Mouse (Mus musculus): ENCODE measurements around the gene Slc26a5. TPM values are rescaled to one million over a fixed set of nuclear protein-coding genes. Genes with fewer than 3 reads are reported as not detected.
A peak's percentile ranks its signal among the peaks of the same experiment; 100 is the strongest.

Gene Slc26a5
- total RNA-seq (2021) = not detected in 2 replicates
- long read RNA-seq, experiment 1 = 0 reads
- long read RNA-seq, experiment 2 = 0 reads

GRCm38 (mm10) chr5:21865346-21866107 is at the start of gene Slc26a5:
Gene Slc26a5 (minus strand): TSS chr5:21865604.
- DNase-seq = no peak

GRCm38 (mm10) chr5:21914776-21915175 is 49.4 kb upstream of the Slc26a5 start:
- DNase-seq = peak; percentile 37

- no peak for DNase-seq
These were observed 47.6 kb upstream of the Slc26a5 start for GRCm38 (mm10) chr5:21912835-21913530.

GRCm38 (mm10) chr5:21910726-21911125 is 45.3 kb upstream of the Slc26a5 start:
- DNase-seq = no peak

GRCm38 (mm10) chr5:21909713-21910112 is 44.3 kb upstream of the Slc26a5 start:
- DNase-seq = no peak

- DNase-seq = peak; percentile 67
These were observed 36.0 kb upstream of the Slc26a5 start for GRCm38 (mm10) chr5:21901411-21901810.

GRCm38 (mm10) chr5:21900891-21901290 is 35.5 kb upstream of the Slc26a5 start:
- peak; percentile 16 for DNase-seq

GRCm38 (mm10) chr5:21898875-21899274 is 33.5 kb upstream of the Slc26a5 start:
- no peak for DNase-seq

GRCm38 (mm10) chr5:21896586-21896985 is 31.2 kb upstream of the Slc26a5 start:
- peak; percentile 52 for DNase-seq

- no peak for DNase-seq
These were observed 28.8 kb upstream of the Slc26a5 start for GRCm38 (mm10) chr5:21894168-21894567.

GRCm38 (mm10) chr5:21866750-21867149 is 1.3 kb upstream of the Slc26a5 start:
- no peak for DNase-seq

GRCm38 (mm10) chr5:21866311-21866712 is 908 bp upstream of the Slc26a5 start:
- DNase-seq = peak; percentile 11

GRCm38 (mm10) chr5:21858653-21859052 is 6.8 kb downstream of the Slc26a5 start:
- DNase-seq = no peak

- DNase-seq = peak; percentile 14
These were observed 13.6 kb downstream of the Slc26a5 start for GRCm38 (mm10) chr5:21851679-21852340.

- DNase-seq = no peak
These were observed 18.0 kb downstream of the Slc26a5 start for GRCm38 (mm10) chr5:21847438-21847837.

GRCm38 (mm10) chr5:21846616-21847290 is 18.7 kb downstream of the Slc26a5 start:
- no peak for DNase-seq

GRCm38 (mm10) chr5:21844676-21845075 is 20.7 kb downstream of the Slc26a5 start:
- DNase-seq = no peak

GRCm38 (mm10) chr5:21831761-21832160 is 33.6 kb downstream of the Slc26a5 start:
- DNase-seq = no peak

GRCm38 (mm10) chr5:21828855-21829254 is 36.5 kb downstream of the Slc26a5 start:
- DNase-seq = no peak

GRCm38 (mm10) chr5:21827643-21828042 is 37.8 kb downstream of the Slc26a5 start:
- DNase-seq = no peak

- no peak for DNase-seq
These were observed 39.0 kb downstream of the Slc26a5 start for GRCm38 (mm10) chr5:21826370-21826769.

GRCm38 (mm10) chr5:21813994-21814393 is 51.4 kb downstream of the Slc26a5 start:
- peak; percentile 58 for DNase-seq

Data from adrenal gland, postnatal 14 days (tissue).